In genomic region chr7:82868309-82869230, GRCm38 (mm10) we compare ENCODE assay signal across 8 mouse cellular contexts. TPM values are rescaled to one million over a fixed set of nuclear protein-coding genes. Genes with fewer than 3 reads are reported as not detected.
DNase-seq lines count a peak whose midpoint lies in the region; ATAC-seq and TF ChIP-seq lines count a peak whose summit lies in the region.

No protein-coding gene starts in this region.

- peak overlapping the region; percentile 90 for H3K9ac ChIP-seq in MEL (ENCODE audit: control insufficient read depth, low read depth, low read length, poor library complexity, severe bottlenecking)
- H3K9ac ChIP-seq in forebrain, embryonic 13.5 days, result peak overlapping the region; percentile 100

- TF ChIP-seq CTCF in MEL (IDR thresholded peaks at IDR 0.05 in 2 of 3, conservative IDR thresholded peaks at IDR 0.05 in 1 of 3; ENCODE audit: control insufficient read depth in 1 of 3, insufficient read depth in 1 of 3, low read depth in 2 of 3, low read length in 3 of 3, poor library complexity in 1 of 3, severe bottlenecking in 1 of 3), result no peak
- TF ChIP-seq CTCF in brain, embryonic 14.5 days (IDR thresholded peaks at IDR 0.05; ENCODE audit: borderline replicate concordance, extremely low read depth, insufficient read depth, insufficient read length), result no peak

- H3K27me3 ChIP-seq in MEL (ENCODE audit: control insufficient read depth in 1 of 2, insufficient read depth in 2 of 2, low read length in 2 of 2), result 0 out of 4 replicates have a peak, but pooled peaks cover 0 to 2% of the 10 kb centered on the region in 2 experiments
- H3K27me3 ChIP-seq in forebrain, embryonic 13.5 days, result no peaks in the 10 kb centered on the region
- no peaks in the 10 kb centered on the region for H3K27me3 ChIP-seq in hindbrain, embryonic 10.5 days (ENCODE audit: insufficient read depth, poor library complexity, severe bottlenecking)

- H3K4me1 ChIP-seq in MEL (ENCODE audit: control insufficient read depth in 1 of 2, insufficient read depth in 2 of 2, low read length in 2 of 2), result peaks cover 0 to 3% of the 10 kb centered on the region in 2 experiments; a peak in 1 of 4 replicates
- peaks cover 35% of the 10 kb centered on the region for H3K4me1 ChIP-seq in forebrain, embryonic 13.5 days
- peaks cover 51% of the 10 kb centered on the region for H3K4me1 ChIP-seq in hindbrain, embryonic 10.5 days (replicated peaks)

- no peak for TF ChIP-seq RAD21 in MEL (IDR thresholded peaks at IDR 0.05; ENCODE audit: low read depth, low read length)

- H3K4me3 ChIP-seq in MEL (ENCODE audit: control insufficient read depth in 1 of 2, insufficient read depth in 1 of 2, low read depth in 2 of 2, low read length in 2 of 2), result peak overlapping the region; percentile 95 to 96; a peak in 2 of 4 replicates
- peak overlapping the region; percentile 98 for H3K4me3 ChIP-seq in forebrain, embryonic 13.5 days
- H3K4me3 ChIP-seq in hindbrain, embryonic 10.5 days, result peak overlapping the region; percentile 100

- no peaks in the 10 kb centered on the region for H3K9me3 ChIP-seq in MEL (replicated peaks; ENCODE audit: insufficient read depth, low read length)
- no peaks in the 10 kb centered on the region for H3K9me3 ChIP-seq in forebrain, embryonic 13.5 days (replicated peaks)
- H3K9me3 ChIP-seq in hindbrain, embryonic 10.5 days, result no peaks in the 10 kb centered on the region

- no peak overlapping the region for H3K27ac ChIP-seq in MEL (ENCODE audit: control insufficient read depth, low read depth, low read length)
- H3K27ac ChIP-seq in forebrain, embryonic 13.5 days, result peak overlapping the region; percentile 100
- peak overlapping the region; percentile 100 for H3K27ac ChIP-seq in hindbrain, embryonic 10.5 days

- ATAC-seq in forebrain, embryonic 13.5 days, result no peak
- ATAC-seq in inflammation-experienced regulatory T-cells, adult 6 months, result no peak

- H3K79me2 ChIP-seq in MEL (ENCODE audit: control insufficient read depth, insufficient read depth, low read length, poor library complexity), result peaks cover 5% of the 10 kb centered on the region; the same call in 1 of the 2 replicates

- no peak for DNase-seq in MEL (ENCODE audit: low read depth, low spot score)
- DNase-seq in brain, embryonic 14.5 days (ENCODE audit: low read depth), result peak; percentile 89
- DNase-seq in hindbrain, embryonic 10.5 days (ENCODE audit: low spot score), result peak; percentile 69
- DNase-seq in left cerebral cortex, adult 11 months (ENCODE audit: low spot score), result peak; percentile 21
- peak; percentile 36 for DNase-seq in lung, postnatal 14 days
- DNase-seq in right cerebral cortex, postnatal 10 days (ENCODE audit: low spot score in 2 of 2), result peak; percentile 74 to 75

- no peak for TF ChIP-seq EP300 in MEL (IDR thresholded peaks at IDR 0.05; ENCODE audit: low read depth in 1 of 2, low read length in 2 of 2)

- peak overlapping the region; percentile 96 for H3K4me2 ChIP-seq in forebrain, embryonic 13.5 days

- WGBS in forebrain, embryonic 13.5 days, result under 1% methylated on average over 56 of the region's 56 CpGs
- under 1% methylated on average over 56 of the region's 56 CpGs for WGBS in hindbrain, embryonic 10.5 days

- peaks cover 0 to 2% of the 10 kb centered on the region in 2 experiments; a peak in 1 of 4 replicates for H3K36me3 ChIP-seq in MEL (ENCODE audit: control insufficient read depth in 1 of 2, insufficient read depth in 2 of 2, low read length in 2 of 2)
- H3K36me3 ChIP-seq in forebrain, embryonic 13.5 days (ENCODE audit: poor library complexity, severe bottlenecking), result peaks cover 27% of the 10 kb centered on the region
- H3K36me3 ChIP-seq in hindbrain, embryonic 10.5 days, result peaks cover 36% of the 10 kb centered on the region

- TF ChIP-seq POLR2A in MEL (IDR thresholded peaks at IDR 0.05; ENCODE audit: control insufficient read depth in 1 of 2, insufficient read depth in 1 of 2, low read depth in 1 of 2, low read length in 2 of 2, poor library complexity in 1 of 2), result 0 out of 4 replicates have a peak, but pooled peaks of 1 of the 2 experiments have one; percentile 28
- no peak for TF ChIP-seq POLR2A in brain, embryonic 14.5 days (IDR thresholded peaks at IDR 0.05; ENCODE audit: borderline replicate concordance, extremely low read depth, insufficient read depth, insufficient read length, poor library complexity, severe bottlenecking)

TF ChIP-seq in MEL, 35 proteins besides CTCF, POLR2A, EP300 and RAD21:
- TF ChIP-seq SMC3 (IDR thresholded peaks at IDR 0.05; ENCODE audit: low read depth, low read length) (no peak), MXI1 (IDR thresholded peaks at IDR 0.05; ENCODE audit: low read depth, low read length) (no peak), ETS1 (IDR thresholded peaks at IDR 0.05; ENCODE audit: low read depth, low read length) (no peak), TCF12 (IDR thresholded peaks at IDR 0.05; ENCODE audit: low read depth, low read length) (no peak), GABPA (IDR thresholded peaks at IDR 0.05; ENCODE audit: low read depth, low read length) (no peak), NRF1 (IDR thresholded peaks at IDR 0.05; ENCODE audit: insufficient read depth, low read depth, low read length, poor library complexity, severe bottlenecking) (no peak), SIN3A (IDR thresholded peaks at IDR 0.05; ENCODE audit: low read length) (no peak), POLR2AphosphoS2 (IDR thresholded peaks at IDR 0.05; ENCODE audit: low read length) (no peak), CHD2 (IDR thresholded peaks at IDR 0.05; ENCODE audit: low read length) (no peak), POLR2AphosphoS5 (IDR thresholded peaks at IDR 0.05; ENCODE audit: borderline replicate concordance, low read depth, low read length) (no peak), ZKSCAN1 (IDR thresholded peaks at IDR 0.05; ENCODE audit: low read depth, low read length) (no peak)

RNA-seq across cellular contexts. Expression of gene Mex3b, which starts 1.4 kb away (rescaled TPM):
- 1.7 and 2.0 TPM in 2 replicates for total RNA-seq in MEL (2012; rRNA removed)
- 1 to 10 TPM in 1 of 2 experiments, not detected in 1; 4.2 TPM for polyA plus RNA-seq in MEL (2012; ENCODE audit: insufficient read depth in 1 of 2, insufficient read length in 2 of 2, low read depth in 1 of 2, low replicate concordance in 2 of 2, missing spikeins in 1 of 2)
- polyA plus RNA-seq in brain, embryonic 14.5 days (2012; rRNA removed), result 154 and 207 TPM in 2 replicates
- polyA plus RNA-seq in forebrain, embryonic 13.5 days (2015; fragmentation: Nextera tagmentation; extraction: Ambion mirVana), result 42.2 and 45.8 TPM in 2 replicates
- 24.9 and 27.7 TPM in 2 replicates for polyA plus RNA-seq in hindbrain, embryonic 10.5 days (2016; fragmentation: Nextera tagmentation; extraction: Ambion mirVana)
- 1 to 10 TPM; 1.5 to 1.8 (median 1.7) TPM for polyA plus RNA-seq in inflammation-experienced regulatory T-cells, adult 6 months (2017; shearing (Covaris generic))
